Mouse (Mus musculus) kidney, embryonic 16.5 days (tissue): ENCODE data around the gene Zer1. TPM values are rescaled to one million over a fixed set of nuclear protein-coding genes. Genes with fewer than 3 reads are reported as not detected.

Experiments used
- polyA plus RNA-seq: library from polyadenylated mRNA; unstranded; fragments of >200 nt; fragmentation: Nextera tagmentation; extraction: Ambion mirVana; gene quantifications from 2 replicates; pipeline ENCODE4 v1.2.1, GENCODE M21; 2015

Zer1 gene
- polyA plus RNA-seq, 1 experiment from 2014 or later: 5.6 TPM

Other genes with a start within 250 kb of the Zer1 start
- gene Odf2, start 235.4 kb downstream of the Zer1 start, polyA plus RNA-seq: 57.7 and 76.5 TPM in 2 replicates
- 63.9 and 67.6 TPM in 2 replicates for gene Gle1, start 189.2 kb downstream of the Zer1 start, polyA plus RNA-seq
- gene Sptan1, start 159.0 kb downstream of the Zer1 start, polyA plus RNA-seq: 102 and 109 TPM in 2 replicates
- gene Wdr34, start 75.7 kb downstream of the Zer1 start, polyA plus RNA-seq: 42.5 and 44.1 TPM in 2 replicates
- gene Set, start 67.2 kb downstream of the Zer1 start, polyA plus RNA-seq: 430 and 458 TPM in 2 replicates
- gene Pkn3, start 46.9 kb downstream of the Zer1 start, polyA plus RNA-seq: 13.5 and 15.9 TPM in 2 replicates
- 41.6 and 42.6 TPM in 2 replicates for gene Zdhhc12, start 30.9 kb downstream of the Zer1 start, polyA plus RNA-seq
- 8.2 and 12.3 TPM in 2 replicates for gene Tbc1d13, start 9.2 kb upstream of the Zer1 start, polyA plus RNA-seq
- gene Endog, start 46.9 kb upstream of the Zer1 start, polyA plus RNA-seq: 22.0 and 22.8 TPM in 2 replicates
- 83.5 and 93.2 TPM in 2 replicates for gene Spout1, start 53.9 kb upstream of the Zer1 start, polyA plus RNA-seq
- 12.0 and 13.4 TPM in 2 replicates for gene Kyat1, start 81.3 kb upstream of the Zer1 start, polyA plus RNA-seq
- gene Lrrc8a, start 113.1 kb upstream of the Zer1 start, polyA plus RNA-seq: 43.8 and 46.2 TPM in 2 replicates
- 0.45 TPM in 2 replicates for gene Gm28035, start 116.0 kb upstream of the Zer1 start, polyA plus RNA-seq
- gene Phyhd1, start 141.6 kb upstream of the Zer1 start, polyA plus RNA-seq: 15.8 and 16.0 TPM in 2 replicates
- not detected in 2 replicates for gene Gm28038, start 156.5 kb upstream of the Zer1 start, polyA plus RNA-seq
- gene Dolk, start 161.7 kb upstream of the Zer1 start, polyA plus RNA-seq: 42.6 and 44.2 TPM in 2 replicates
- 37.6 and 47.9 TPM in 2 replicates for gene Nup188, start 161.8 kb upstream of the Zer1 start, polyA plus RNA-seq
- 100 and 102 TPM in 2 replicates for gene Sh3glb2, start 234.8 kb upstream of the Zer1 start, polyA plus RNA-seq
- gene Miga2, start 239.6 kb upstream of the Zer1 start, polyA plus RNA-seq: 32.0 and 34.9 TPM in 2 replicates